Mouse (Mus musculus) heart, embryonic 14.5 days (tissue): ENCODE results near the gene Rassf7. TPM values are rescaled to one million over a fixed set of nuclear protein-coding genes. Genes with fewer than 3 reads are reported as not detected.
"Not testable (repeated sequence)": the region's sequence is repeated elsewhere in the genome, so short reads cannot be mapped to it uniquely, and the experiment has no call there.

Source experiments
- ATAC-seq: fragments of 200-750 bp; cut with Nextera tagmentation; 2 replicates; pipeline ENCODE4 v1.8.0; 2017; ENCODE audit warnings: low read depth, moderate TSS enrichment; ENCODE audit not compliant: insufficient number of reproducible peaks, insufficient read depth, low FRiP score
- H3K27ac ChIP-seq, 2 experiments: fragments of 200-500 bp in 1 of 2; fragments of 300-500 bp in 1 of 2; sonication (generic) in 1 of 2; replicated peaks in 1 of 2; 2 replicates each; pipeline ENCODE4 v1.5.1; 2012 to 2014; ENCODE audit warnings: low read depth in 2 of 2, low read length in 2 of 2, control low read depth in 1 of 2, mild to moderate bottlenecking in 1 of 2, mixed read lengths in 1 of 2; ENCODE audit not compliant: control insufficient read depth in 1 of 2, insufficient read depth in 1 of 2
- H3K27me3 ChIP-seq: fragments of 300-500 bp; sonication (generic); 2 replicates; pipeline ENCODE4 v1.6.1; 2014; ENCODE audit warnings: mild to moderate bottlenecking, low read length, control low read depth; ENCODE audit not compliant: control insufficient read depth, insufficient read depth
- H3K36me3 ChIP-seq: fragments of 300-500 bp; sonication (generic); 2 replicates; pipeline ENCODE4 v1.6.1; 2014; ENCODE audit warnings: mild to moderate bottlenecking, control low read depth, low read length, mixed read lengths; ENCODE audit not compliant: control insufficient read depth, insufficient read depth
- H3K4me1 ChIP-seq, 2 experiments: fragments of 200-500 bp in 1 of 2; fragments of 300-500 bp in 1 of 2; sonication (generic) in 1 of 2; 2 replicates each; pipeline ENCODE4 v1.6.1; 2012 to 2014; ENCODE audit warnings: low read length in 2 of 2, control low read depth in 1 of 2, mixed read lengths in 1 of 2; ENCODE audit not compliant: control insufficient read depth in 2 of 2, insufficient read depth in 2 of 2
- H3K4me2 ChIP-seq: fragments of 300-500 bp; sonication (generic); 2 replicates; pipeline ENCODE4 v1.6.1; 2014; ENCODE audit warnings: mild to moderate bottlenecking, low read length
- H3K4me3 ChIP-seq, 2 experiments: fragments of 200-500 bp in 1 of 2; fragments of 300-500 bp in 1 of 2; sonication (generic) in 1 of 2; 2 replicates each; pipeline ENCODE4 v1.5.1; 2012 to 2014; ENCODE audit warnings: low read length in 2 of 2, mild to moderate bottlenecking in 2 of 2, control low read depth in 1 of 2, low read depth in 1 of 2, moderate library complexity in 1 of 2; ENCODE audit not compliant: control insufficient read depth in 1 of 2, insufficient read depth in 1 of 2
- H3K9ac ChIP-seq: fragments of 300-500 bp; sonication (generic); 2 replicates; pipeline ENCODE4 v1.6.1; 2014; ENCODE audit warnings: mild to moderate bottlenecking, low read length
- H3K9me3 ChIP-seq: fragments of 300-500 bp; sonication (generic); 2 replicates; pipeline ENCODE4 v1.6.1; 2016; ENCODE audit warnings: low read length, control low read depth; ENCODE audit not compliant: control insufficient read depth
- WGBS: fragments of 180-500 bp; shearing (Covaris S2); extraction: QIAGEN DNeasy Blood & Tissue Kit; methylation state at CpG from one replicate; pipeline ENCODE4 v1.1.7; 2014; 5-methylcytosine and 5-hydroxymethylcytosine counted together
- polyA plus RNA-seq: library from polyadenylated mRNA; unstranded; fragments of >200 nt; fragmentation: Nextera tagmentation; extraction: Ambion mirVana; gene quantifications from 2 replicates; pipeline ENCODE4 v1.2.1, GENCODE M21; 2014

The Rassf7 gene
- polyA plus RNA-seq, 1 experiment from 2014 or later = 12.4 TPM

DNA sequence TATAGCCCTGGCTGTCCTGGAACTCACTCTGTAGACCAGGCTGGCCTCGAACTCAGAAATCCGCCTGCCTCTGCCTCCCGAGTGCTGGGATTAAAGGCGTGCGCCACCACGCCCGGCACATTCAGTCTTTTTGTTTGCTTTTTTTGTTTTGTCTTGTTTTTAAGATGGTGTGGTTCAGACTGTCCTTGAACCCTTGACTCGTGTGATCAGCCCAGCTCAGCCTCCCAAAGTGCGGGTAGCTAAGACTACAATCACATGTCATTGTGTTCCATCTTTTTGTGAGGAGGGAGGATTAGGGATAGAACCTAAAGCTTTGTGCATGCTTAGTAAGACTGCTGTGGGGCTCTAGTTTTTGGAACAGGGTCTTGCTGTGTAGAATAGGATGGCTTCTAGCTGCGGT lies 15.9 kb downstream of the Rassf7 start:
- Histone ChIP-seq H3K9ac (no peak overlapping the region), H3K27ac (no peak overlapping the region), H3K4me2 (no peak overlapping the region), H3K36me3 (peaks cover 61% of the 10 kb centered on the region), H3K9me3 (no peaks in the 10 kb centered on the region), H3K4me1 (peaks cover 7 to 15% of the 10 kb centered on the region in 2 experiments), H3K4me3 (no peak overlapping the region), H3K27me3 (no peaks in the 10 kb centered on the region)
- no peak for ATAC-seq
- 97% methylated on average over 10 of the region's 10 CpGs for WGBS

DNA sequence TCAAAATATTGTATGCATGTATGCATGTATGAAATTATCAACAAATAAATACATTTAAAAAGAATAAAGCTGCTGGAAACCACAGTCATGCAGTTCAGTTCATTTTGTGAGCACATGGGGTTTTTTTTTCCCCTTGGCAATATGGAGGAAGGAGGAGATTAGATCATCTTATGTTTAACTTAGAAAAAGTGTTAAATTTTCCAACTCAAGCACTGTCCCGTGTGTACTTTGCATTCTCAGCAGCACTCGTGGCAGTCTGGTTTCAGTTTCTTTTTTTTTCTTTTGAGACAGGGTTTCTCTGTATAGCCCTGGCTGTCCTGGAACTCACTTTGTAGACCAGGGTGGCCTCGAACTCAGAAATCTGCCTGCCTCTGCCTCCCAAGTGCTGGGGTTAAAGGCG lies 34.8 kb downstream of the Rassf7 start:
- not testable (repeated sequence) for ATAC-seq, H3K27ac ChIP-seq, H3K9me3 ChIP-seq, H3K4me1 ChIP-seq, H3K4me3 ChIP-seq, H3K27me3 ChIP-seq, H3K9ac ChIP-seq, H3K4me2 ChIP-seq
- peaks cover 98% of the 10 kb centered on the region for H3K36me3 ChIP-seq
- 91% methylated on average over 4 of the region's 4 CpGs for WGBS

DNA sequence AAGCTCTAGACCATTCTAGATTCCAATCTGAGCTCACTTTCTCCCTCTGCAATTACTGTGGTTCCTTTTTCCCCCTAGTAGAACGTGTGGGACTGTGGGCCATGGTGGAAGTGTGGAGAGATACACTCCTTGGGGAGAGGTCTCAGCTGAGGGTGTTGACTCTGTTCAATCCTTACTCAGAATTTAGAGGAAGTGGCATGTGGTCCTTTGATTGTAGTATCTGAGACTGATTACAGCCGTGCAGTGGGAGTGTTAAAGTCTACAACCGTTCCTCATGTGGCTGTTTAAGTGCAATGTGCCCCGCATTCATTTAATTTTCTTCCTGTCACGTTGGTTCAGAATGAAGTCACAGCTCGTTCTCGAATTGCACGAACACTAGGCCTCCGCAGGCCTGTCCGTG lies 40.5 kb downstream of the Rassf7 start:
- ATAC-seq = no peak
- Histone ChIP-seq H3K27ac (no peak overlapping the region), H3K36me3 (peaks cover 98% of the 10 kb centered on the region), H3K4me2 (no peak overlapping the region), H3K9me3 (no peaks in the 10 kb centered on the region), H3K9ac (no peak overlapping the region), H3K4me1 (no peaks in the 10 kb centered on the region), H3K4me3 (no peak overlapping the region), H3K27me3 (no peaks in the 10 kb centered on the region)
- WGBS = 84% methylated on average over 10 of the region's 10 CpGs

DNA sequence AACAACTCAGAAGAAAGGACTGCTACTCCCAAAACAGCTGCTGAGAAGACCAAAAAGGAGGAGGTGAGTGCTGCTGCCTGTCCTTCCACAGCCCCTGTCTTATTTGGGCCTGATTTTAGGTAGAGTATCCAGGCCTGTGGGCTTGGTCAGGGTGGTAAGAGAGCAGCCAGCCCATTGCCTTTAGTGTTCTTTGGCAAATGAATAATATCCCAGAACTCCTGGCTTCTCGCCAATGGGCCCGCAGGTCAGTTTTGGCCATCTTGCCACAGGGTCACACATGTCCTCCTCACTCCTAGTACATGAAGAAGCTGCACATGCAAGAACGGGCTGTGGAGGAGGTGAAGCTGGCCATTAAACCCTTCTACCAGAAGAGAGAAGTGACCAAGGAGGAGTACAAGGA lies 45.8 kb downstream of the Rassf7 start:
- no peak overlapping the region for H3K4me2 ChIP-seq
- peaks cover 79% of the 10 kb centered on the region for H3K36me3 ChIP-seq
- H3K4me1 ChIP-seq = peaks cover 6 to 11% of the 10 kb centered on the region in 2 experiments; a peak in 2 of 4 replicates
- no peak for ATAC-seq
- no peak overlapping the region for H3K9ac ChIP-seq
- 92% methylated on average over 3 of the region's 3 CpGs for WGBS
- no peak overlapping the region for H3K4me3 ChIP-seq
- no peaks in the 10 kb centered on the region for H3K9me3 ChIP-seq
- no peaks in the 10 kb centered on the region for H3K27me3 ChIP-seq
- no peak overlapping the region for H3K27ac ChIP-seq

DNA sequence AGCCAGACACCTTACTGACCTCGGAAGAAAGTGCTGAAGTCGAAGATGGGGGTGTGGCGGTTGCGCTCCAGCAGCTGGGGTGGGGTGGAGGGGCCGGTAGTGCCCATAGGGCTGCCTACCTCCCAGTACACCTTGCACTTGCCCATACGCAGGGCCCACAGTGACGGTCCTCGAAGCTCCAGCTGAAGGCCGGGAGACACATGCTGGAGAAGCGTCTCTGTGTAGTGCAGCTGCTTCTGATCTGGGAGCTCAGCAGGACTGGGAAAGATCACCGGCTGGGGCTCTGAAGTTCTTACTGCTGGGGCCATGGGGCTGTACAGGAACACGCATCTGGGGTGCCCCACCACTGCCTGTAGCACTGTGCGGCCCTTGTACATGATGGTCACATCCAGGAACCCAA lies 48.0 kb downstream of the Rassf7 start:
- peaks cover 8 to 13% of the 10 kb centered on the region in 2 experiments; a peak in 2 of 4 replicates for H3K4me1 ChIP-seq
- H3K9ac ChIP-seq = no peak overlapping the region
- no peaks in the 10 kb centered on the region for H3K27me3 ChIP-seq
- no peak for ATAC-seq
- WGBS = 89% methylated on average over 13 of the region's 13 CpGs
- no peak overlapping the region for H3K4me2 ChIP-seq
- no peaks in the 10 kb centered on the region for H3K9me3 ChIP-seq
- H3K36me3 ChIP-seq = peaks cover 57% of the 10 kb centered on the region
- H3K27ac ChIP-seq = no peak overlapping the region
- H3K4me3 ChIP-seq = no peak overlapping the region

DNA sequence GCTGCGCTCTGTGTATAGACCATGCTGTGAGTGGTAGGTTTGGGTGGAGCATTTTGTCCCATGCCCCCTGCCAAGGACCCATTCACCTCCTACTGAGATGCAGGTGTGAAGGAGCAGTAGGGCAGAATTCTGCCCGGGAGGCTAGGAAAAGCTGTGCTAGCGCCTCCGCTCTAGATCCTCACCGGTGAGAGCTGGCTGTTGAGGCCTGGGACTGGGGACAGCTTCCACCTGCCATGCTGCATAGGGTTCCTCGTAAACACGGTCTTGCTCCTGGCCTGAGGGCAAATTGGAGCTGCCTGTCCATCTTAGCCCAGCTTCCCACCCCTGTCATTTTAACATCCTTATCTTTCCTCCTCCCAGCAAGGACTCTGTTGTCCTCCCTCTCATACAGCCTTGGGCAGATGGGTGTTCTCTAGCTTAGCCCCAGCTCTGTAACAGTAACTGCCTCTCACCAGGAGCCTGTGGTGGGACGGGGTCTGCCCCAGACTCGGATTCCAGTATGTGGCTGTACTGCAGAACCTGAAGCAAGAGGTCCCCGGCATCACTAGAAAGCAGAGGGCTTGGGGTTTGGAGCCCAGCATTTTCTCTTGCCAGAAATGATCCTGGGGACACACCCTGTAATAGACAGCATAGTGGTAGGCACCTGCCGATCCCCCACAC lies 48.5 kb downstream of the Rassf7 start:
- WGBS = 69% methylated on average over 11 of the region's 11 CpGs
- no peaks in the 10 kb centered on the region for H3K9me3 ChIP-seq
- no peaks in the 10 kb centered on the region for H3K27me3 ChIP-seq
- no peak overlapping the region for H3K4me3 ChIP-seq
- ATAC-seq = no peak
- no peak overlapping the region for H3K9ac ChIP-seq
- H3K4me2 ChIP-seq = no peak overlapping the region
- no peak overlapping the region for H3K27ac ChIP-seq
- H3K4me1 ChIP-seq = peaks cover 8 to 13% of the 10 kb centered on the region in 2 experiments; a peak in 2 of 4 replicates
- peaks cover 52% of the 10 kb centered on the region for H3K36me3 ChIP-seq

DNA sequence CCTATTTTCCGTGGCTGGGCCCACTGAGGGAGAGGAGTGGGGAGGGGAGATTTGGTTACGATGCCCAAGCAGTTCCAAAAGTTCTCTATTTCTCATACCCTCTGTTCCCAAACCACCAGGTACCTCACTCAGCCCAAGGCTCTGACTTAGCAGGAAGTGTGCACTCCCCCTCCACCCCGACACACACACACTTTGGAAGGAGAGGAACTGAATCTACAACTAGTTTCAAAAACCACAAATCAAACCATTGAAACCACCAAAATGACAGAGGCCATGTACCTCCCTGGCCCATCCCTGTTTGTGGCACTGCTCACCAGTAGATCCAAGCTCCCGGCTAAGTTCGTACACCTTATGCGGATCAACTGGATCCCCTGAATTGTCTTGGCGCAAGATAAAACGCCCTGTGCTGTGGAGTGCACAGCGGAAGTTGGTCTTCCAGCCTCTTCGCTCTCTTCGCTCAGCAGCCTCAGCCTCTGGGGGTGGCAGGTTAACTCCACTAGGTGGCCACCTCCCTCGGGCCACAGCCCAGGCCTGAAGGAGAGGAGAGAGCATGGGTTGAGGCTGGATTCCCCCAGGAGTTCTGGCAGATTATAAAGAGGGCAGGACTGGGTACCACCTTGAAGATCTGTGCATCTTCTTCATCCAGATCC lies 49.2 kb downstream of the Rassf7 start:
- peak overlapping the region in 1 of 2 experiments; percentile 67; a peak in 1 of 4 replicates for H3K4me3 ChIP-seq
- peak overlapping the region; percentile 91 for H3K4me2 ChIP-seq
- H3K27me3 ChIP-seq = no peaks in the 10 kb centered on the region
- no peaks in the 10 kb centered on the region for H3K9me3 ChIP-seq
- no peak overlapping the region for H3K27ac ChIP-seq
- no peak overlapping the region for H3K9ac ChIP-seq
- H3K4me1 ChIP-seq = peaks cover 8 to 13% of the 10 kb centered on the region in 2 experiments; a peak in 2 of 4 replicates
- H3K36me3 ChIP-seq = peaks cover 45% of the 10 kb centered on the region
- ATAC-seq = no peak; the same call in 1 of the 2 replicates
- 30% methylated on average over 12 of the region's 12 CpGs for WGBS
